10 mouse cellular contexts compared by ENCODE assay signal in genomic region chr17:23873884-23874856, GRCm38 (mm10). TPM values are rescaled to one million over a fixed set of nuclear protein-coding genes. Genes with fewer than 3 reads are reported as not detected.
DNase-seq lines count a peak whose midpoint lies in the region; ATAC-seq and TF ChIP-seq lines count a peak whose summit lies in the region.
"Had no signal": no experiment of that assay in that cellular context is flagged by ENCODE, and none has a peak within 500 bp of the region (broad histone marks: within the 10 kb centered on the region; RNA-seq: fewer than 3 reads in every experiment).

No protein-coding gene starts in this region.

- no peaks in the 10 kb centered on the region for H3K4me1 ChIP-seq in hindbrain, embryonic 11.5 days (replicated peaks; ENCODE audit: control insufficient read depth, insufficient read depth, low read length)
- no peaks in the 10 kb centered on the region for H3K4me1 ChIP-seq in hindbrain, embryonic 12.5 days
- no peaks in the 10 kb centered on the region for H3K4me1 ChIP-seq in G1E (ENCODE audit: insufficient read depth, low read depth, low read length)
- H3K4me1 ChIP-seq: embryonic facial prominence, embryonic 13.5 days had no signal

- no peak overlapping the region for H3K27ac ChIP-seq in hindbrain, embryonic 11.5 days (ENCODE audit: low read depth, low read length)
- no peak overlapping the region for H3K27ac ChIP-seq in hindbrain, embryonic 12.5 days
- no peak overlapping the region for H3K27ac ChIP-seq in layer of hippocampus, adult 2 months
- H3K27ac ChIP-seq: embryonic facial prominence, embryonic 13.5 days had no signal

- H3K27me3 ChIP-seq in hindbrain, embryonic 11.5 days (ENCODE audit: control insufficient read depth, insufficient read depth, low read length) = no peaks in the 10 kb centered on the region
- no peaks in the 10 kb centered on the region for H3K27me3 ChIP-seq in hindbrain, embryonic 12.5 days
- H3K27me3 ChIP-seq in G1E (ENCODE audit: insufficient read depth, low read length) = 0 out of 2 replicates have a peak, but pooled peaks cover 2% of the 10 kb centered on the region
- H3K27me3 ChIP-seq: embryonic facial prominence, embryonic 13.5 days had no signal

- 56% methylated on average over 8 of the region's 8 CpGs for WGBS in hindbrain, embryonic 11.5 days
- 47% methylated on average over 8 of the region's 8 CpGs for WGBS in hindbrain, embryonic 12.5 days

- no peaks in the 10 kb centered on the region for H3K36me3 ChIP-seq in hindbrain, embryonic 11.5 days (ENCODE audit: control insufficient read depth, insufficient read depth, low read length)
- H3K36me3 ChIP-seq in hindbrain, embryonic 12.5 days = no peaks in the 10 kb centered on the region
- no peaks in the 10 kb centered on the region for H3K36me3 ChIP-seq in G1E (replicated peaks)
- H3K36me3 ChIP-seq: embryonic facial prominence, embryonic 13.5 days had no signal

- peak; percentile 69 for DNase-seq in hindbrain, embryonic 11.5 days (ENCODE audit: low spot score)
- no peak for DNase-seq in G1E (ENCODE audit: low spot score)
- DNase-seq in cerebellum, adult 18-20 months = peak; percentile 54 to 58
- DNase-seq in heart, postnatal 10 days = peak; percentile 56 to 76
- DNase-seq in layer of hippocampus, adult 2 months (ENCODE audit: low spot score in 2 of 2) = no peak
- DNase-seq in thymus, postnatal 10 days (ENCODE audit: low spot score in 2 of 2) = no peak

- intact Hi-C loops in heart, postnatal 10 days (cut with DNase I) = loop anchor here (1.0 kb wide), 2 partner anchors 86 to 100 kb away; no protein-coding TSS in a partner anchor

- H3K4me3 ChIP-seq in hindbrain, embryonic 11.5 days (ENCODE audit: low read depth, low read length) = no peak overlapping the region
- no peak overlapping the region for H3K4me3 ChIP-seq in hindbrain, embryonic 12.5 days
- H3K4me3 ChIP-seq in G1E (ENCODE audit: low read depth, low read length) = no peak overlapping the region
- no peak overlapping the region for H3K4me3 ChIP-seq in layer of hippocampus, adult 2 months
- H3K4me3 ChIP-seq: embryonic facial prominence, embryonic 13.5 days had no signal

- H3K9ac ChIP-seq in hindbrain, embryonic 11.5 days (ENCODE audit: low read depth, low read length) = no peak overlapping the region
- no peak overlapping the region for H3K9ac ChIP-seq in hindbrain, embryonic 12.5 days
- H3K9ac ChIP-seq: embryonic facial prominence, embryonic 13.5 days had no signal

- no peaks in the 10 kb centered on the region for H3K9me3 ChIP-seq in hindbrain, embryonic 11.5 days (ENCODE audit: control insufficient read depth, low read length)
- H3K9me3 ChIP-seq in hindbrain, embryonic 12.5 days (replicated peaks) = no peaks in the 10 kb centered on the region
- no peaks in the 10 kb centered on the region for H3K9me3 ChIP-seq in G1E (replicated peaks)
- H3K9me3 ChIP-seq: embryonic facial prominence, embryonic 13.5 days had no signal

- ATAC-seq in hindbrain, embryonic 11.5 days (ENCODE audit: low FRiP score) = peak; percentile 45; the same call in 1 of the 2 replicates
- ATAC-seq in hindbrain, embryonic 12.5 days (ENCODE audit: low FRiP score) = no peak
- ATAC-seq in G1E (ENCODE audit: extremely low read depth, insufficient number of reproducible peaks, low FRiP score, poor library complexity, severe bottlenecking) = no peak
- peak; percentile 54; the same call in 1 of the 2 replicates for ATAC-seq in monocyte, adult 5-6 weeks (replicated peaks; ENCODE audit: insufficient number of reproducible peaks, low FRiP score, low TSS enrichment, poor library complexity, severe bottlenecking)

- H3K4me2 ChIP-seq in hindbrain, embryonic 11.5 days (replicated peaks; ENCODE audit: low read depth, low read length) = no peak overlapping the region
- no peak overlapping the region for H3K4me2 ChIP-seq in hindbrain, embryonic 12.5 days (replicated peaks)
- H3K4me2 ChIP-seq: embryonic facial prominence, embryonic 13.5 days had no signal

- peak; percentile 64 for TF ChIP-seq CTCF in G1E (IDR thresholded peaks at IDR 0.05; ENCODE audit: low read depth, low read length)
- peak; percentile 84 for TF ChIP-seq CTCF in layer of hippocampus, adult 2 months (conservative IDR thresholded peaks at IDR 0.05)

RNA-seq across cellular contexts. Expression of gene Prss21, which starts 6.3 kb away (rescaled TPM):
- polyA plus RNA-seq in hindbrain, embryonic 11.5 days (2014; fragmentation: Nextera tagmentation; extraction: Ambion mirVana) = not detected in 2 replicates
- not detected in 2 replicates for polyA plus RNA-seq in hindbrain, embryonic 12.5 days (2016; fragmentation: Nextera tagmentation; extraction: Ambion mirVana)
- not detected in 2 replicates for total RNA-seq in G1E (2014; fragmentation: Nextera tagmentation)
- not detected in 2 replicates for total RNA-seq in G1E (2017)
- not detected in 2 replicates for polyA plus RNA-seq in G1E (2012)
- total RNA-seq in heart, postnatal 10 days (2021) = not detected
- total RNA-seq in layer of hippocampus, adult 2 months (2021) = not detected
- not detected in 3 replicates for total RNA-seq in monocyte, adult 5-6 weeks (2017)
- total RNA-seq: left cerebral cortex, postnatal 10 days had no signal
- polyA plus RNA-seq: embryonic facial prominence, embryonic 13.5 days had no signal

RNA-seq across cellular contexts. Expression of gene Dcpp1, which starts 6.5 kb away (rescaled TPM):
- polyA plus RNA-seq in hindbrain, embryonic 11.5 days (2014; fragmentation: Nextera tagmentation; extraction: Ambion mirVana) = not detected in 2 replicates
- polyA plus RNA-seq in hindbrain, embryonic 12.5 days (2016; fragmentation: Nextera tagmentation; extraction: Ambion mirVana) = not detected in 2 replicates
- total RNA-seq in G1E (2014; fragmentation: Nextera tagmentation) (not detected in 2 replicates), G1E (2017) (not detected in 2 replicates)
- polyA plus RNA-seq in G1E (2012) = not detected in 2 replicates
- total RNA-seq in heart, postnatal 10 days (2021) = not detected
- total RNA-seq in layer of hippocampus, adult 2 months (2021) = not detected
- total RNA-seq in monocyte, adult 5-6 weeks (2017) = not detected in 3 replicates
- total RNA-seq: left cerebral cortex, postnatal 10 days had no signal
- polyA plus RNA-seq: embryonic facial prominence, embryonic 13.5 days had no signal

RNA-seq across cellular contexts. Expression of gene Dcpp2, which starts 6.5 kb away (rescaled TPM):
- polyA plus RNA-seq in hindbrain, embryonic 11.5 days (2014; fragmentation: Nextera tagmentation; extraction: Ambion mirVana) = not detected in 2 replicates
- polyA plus RNA-seq in hindbrain, embryonic 12.5 days (2016; fragmentation: Nextera tagmentation; extraction: Ambion mirVana) = not detected in 2 replicates
- total RNA-seq in G1E (2014; fragmentation: Nextera tagmentation) = not detected in 2 replicates
- 0.22 TPM in 1 of 2 replicates, not detected in the other for total RNA-seq in G1E (2017)
- polyA plus RNA-seq in G1E (2012) = not detected in 2 replicates
- not detected for total RNA-seq in heart, postnatal 10 days (2021)
- total RNA-seq in layer of hippocampus, adult 2 months (2021) = not detected
- total RNA-seq in monocyte, adult 5-6 weeks (2017) = not detected in 3 replicates
- total RNA-seq: left cerebral cortex, postnatal 10 days had no signal
- polyA plus RNA-seq: embryonic facial prominence, embryonic 13.5 days had no signal

RNA-seq across cellular contexts. Expression of gene Prss41, which starts 30.2 kb away (rescaled TPM):
- 0.92 and 1.6 TPM in 2 replicates for polyA plus RNA-seq in hindbrain, embryonic 11.5 days (2014; fragmentation: Nextera tagmentation; extraction: Ambion mirVana)
- 0.72 and 1.3 TPM in 2 replicates for polyA plus RNA-seq in hindbrain, embryonic 12.5 days (2016; fragmentation: Nextera tagmentation; extraction: Ambion mirVana)
- total RNA-seq in G1E (2014; fragmentation: Nextera tagmentation) (not detected in 2 replicates), G1E (2017) (not detected in 2 replicates)
- not detected in 2 replicates for polyA plus RNA-seq in G1E (2012)
- total RNA-seq in heart, postnatal 10 days (2021) = not detected
- 1 to 10 TPM; 1.9 to 2.2 TPM for total RNA-seq in layer of hippocampus, adult 2 months (2021)
- not detected in 3 replicates for total RNA-seq in monocyte, adult 5-6 weeks (2017)

RNA-seq across cellular contexts. Expression of gene Prss32, which starts 30.5 kb away (rescaled TPM):
- not detected in 2 replicates for polyA plus RNA-seq in hindbrain, embryonic 11.5 days (2014; fragmentation: Nextera tagmentation; extraction: Ambion mirVana)
- polyA plus RNA-seq in hindbrain, embryonic 12.5 days (2016; fragmentation: Nextera tagmentation; extraction: Ambion mirVana) = not detected in 2 replicates
- total RNA-seq in G1E (2014; fragmentation: Nextera tagmentation) (not detected in 2 replicates), G1E (2017) (0.05 TPM in 1 of 2 replicates, not detected in the other)
- not detected in 2 replicates for polyA plus RNA-seq in G1E (2012)
- total RNA-seq in heart, postnatal 10 days (2021) = not detected
- total RNA-seq in layer of hippocampus, adult 2 months (2021) = not detected
- not detected in 3 replicates for total RNA-seq in monocyte, adult 5-6 weeks (2017)
- total RNA-seq: left cerebral cortex, postnatal 10 days had no signal
- polyA plus RNA-seq: embryonic facial prominence, embryonic 13.5 days had no signal

Comparison
In these comparisons a context has a peak if more than half of its experiments do, and no peak if none do; other contexts are left out.
1. ATAC-seq: peak in hindbrain, embryonic 11.5 days (single experiment) and monocyte, adult 5-6 weeks (single experiment); none in hindbrain, embryonic 12.5 days (single experiment) and G1E (single experiment).
2. DNase-seq: peak in hindbrain, embryonic 11.5 days (single experiment), cerebellum, adult 18-20 months (2 of 2) and heart, postnatal 10 days (2 of 2); none in G1E (single experiment), layer of hippocampus, adult 2 months (0 of 2) and thymus, postnatal 10 days (0 of 2).